Mouse (Mus musculus) thymus, adult 2 months (tissue): ENCODE measurements around the gene Gm525. TPM values are rescaled to one million over a fixed set of nuclear protein-coding genes. Genes with fewer than 3 reads are reported as not detected.
A peak's percentile ranks its signal among the peaks of the same experiment; 100 is the strongest.

Source experiments
- DNase-seq: peaks from one replicate; pipeline ENCODE4 v3.0.0; 2021
- H3K27ac ChIP-seq: fragments of 200-500 bp; 2 replicates; pipeline ENCODE4 v1.5.1; 2012; ENCODE audit warnings: low read length, control low read depth; ENCODE audit not compliant: control insufficient read depth, insufficient read depth
- H3K27me3 ChIP-seq: fragments of 200-500 bp; 2 replicates; pipeline ENCODE4 v1.6.1; 2012; ENCODE audit warnings: mild to moderate bottlenecking, low read length, moderate library complexity, mixed read lengths; ENCODE audit not compliant: control insufficient read depth, insufficient read depth
- H3K36me3 ChIP-seq: fragments of 200-500 bp; 2 replicates; pipeline ENCODE4 v1.6.1; 2012; ENCODE audit warnings: mild to moderate bottlenecking, low read length, moderate library complexity; ENCODE audit not compliant: control insufficient read depth, insufficient read depth
- H3K4me1 ChIP-seq: fragments of 200-500 bp; replicated peaks from 2 replicates; pipeline ENCODE4 v1.6.1; 2012; ENCODE audit warnings: low read length; ENCODE audit not compliant: control insufficient read depth, insufficient read depth
- H3K4me3 ChIP-seq: fragments of 200-500 bp; 2 replicates; pipeline ENCODE4 v1.5.1; 2012; ENCODE audit warnings: mild to moderate bottlenecking, low read length, control low read depth, moderate library complexity; ENCODE audit not compliant: control insufficient read depth, insufficient read depth
- CTCF ChIP-seq: fragments of 200-500 bp; IDR thresholded peaks from 2 replicates; pipeline ENCODE4 v1.5.1; 2012; ENCODE audit warnings: mild to moderate bottlenecking, control low read depth, low read length, moderate library complexity, borderline replicate concordance; ENCODE audit not compliant: control insufficient read depth, poor library complexity, insufficient read depth; ENCODE audit errors: extremely low read depth
- POLR2A ChIP-seq: fragments of 200-500 bp; IDR thresholded peaks from 2 replicates; pipeline ENCODE4 v1.6.1; 2012; ENCODE audit warnings: mild to moderate bottlenecking, low read length, control low read depth, moderate library complexity; ENCODE audit not compliant: control insufficient read depth, poor library complexity, insufficient read depth; ENCODE audit errors: extremely low read depth
- WGBS: fragments of 180-500 bp; shearing (Covaris S2); methylation state at CpG from one replicate; pipeline ENCODE4 v1.1.7; 2018; 5-methylcytosine and 5-hydroxymethylcytosine counted together
- polyA plus RNA-seq: library from polyadenylated mRNA; depleted of rRNA; stranded (reverse); fragments of >200 nt; gene quantifications from 2 replicates; pipeline ENCODE4 v1.2.3, GENCODE M21; 2012

Gm525 gene
- polyA plus RNA-seq, 1 experiment: 35.9 TPM

GRCm38 (mm10) chr11:89059919-89060422 is 13.7 kb upstream of the Gm525 start:
- TF ChIP-seq CTCF (0 out of 2 replicates have a peak, but pooled peaks have one; percentile 38), POLR2A (no peak)
- Histone ChIP-seq H3K4me3 (peak overlapping the region; percentile 89), H3K27me3 (no peaks in the 10 kb centered on the region), H3K4me1 (peaks cover 9% of the 10 kb centered on the region), H3K27ac (peak overlapping the region; percentile 87), H3K36me3 (peaks cover 17% of the 10 kb centered on the region)
- WGBS: under 1% methylated on average over 33 of the region's 33 CpGs
- DNase-seq: peak; percentile 75

GRCm38 (mm10) chr11:89060423-89061089 is 13.1 kb upstream of the Gm525 start:
- WGBS: under 1% methylated on average over 63 of the region's 63 CpGs
- peak overlapping the region; percentile 87 for H3K27ac ChIP-seq

GRCm38 (mm10) chr11:89061362-89061761 is 12.3 kb upstream of the Gm525 start:
- no peak overlapping the region for H3K4me3 ChIP-seq
- DNase-seq: no peak
- TF ChIP-seq CTCF (no peak), POLR2A (no peak)
- peaks cover 10% of the 10 kb centered on the region for H3K4me1 ChIP-seq
- H3K27ac ChIP-seq: no peak overlapping the region
- WGBS: 31% methylated on average over 7 of the region's 7 CpGs
- no peaks in the 10 kb centered on the region for H3K27me3 ChIP-seq
- peaks cover 8% of the 10 kb centered on the region for H3K36me3 ChIP-seq

More at GRCm38 (mm10) chr11:89060423-89061089, 13.1 kb upstream of the Gm525 start:
- peak; percentile 96 for DNase-seq
- Histone ChIP-seq H3K4me3 (peak overlapping the region; percentile 89), H3K4me1 (peaks cover 7% of the 10 kb centered on the region), H3K36me3 (peaks cover 11% of the 10 kb centered on the region), H3K27me3 (no peaks in the 10 kb centered on the region)
- TF ChIP-seq CTCF (peak; percentile 43; the same call in 1 of the 2 replicates), POLR2A (peak; percentile 92)

- no peak overlapping the region for H3K4me3 ChIP-seq
- TF ChIP-seq POLR2A: no peak
- TF ChIP-seq CTCF: no peak
- DNase-seq: no peak
- H3K36me3 ChIP-seq: peaks cover 3% of the 10 kb centered on the region; the same call in 1 of the 2 replicates
- peaks cover 15% of the 10 kb centered on the region for H3K4me1 ChIP-seq
- no peak overlapping the region for H3K27ac ChIP-seq
- WGBS: 67% methylated on average over 6 of the region's 6 CpGs
- no peaks in the 10 kb centered on the region for H3K27me3 ChIP-seq
Measured at GRCm38 (mm10) chr11:89064312-89064711, 9.3 kb upstream of the Gm525 start.

GRCm38 (mm10) chr11:89065297-89065696 is 8.3 kb upstream of the Gm525 start:
- Histone ChIP-seq H3K27ac (peak overlapping the region; percentile 91; the same call in 1 of the 2 replicates), H3K36me3 (peaks cover 3% of the 10 kb centered on the region; the same call in 1 of the 2 replicates), H3K4me1 (peaks cover 20% of the 10 kb centered on the region), H3K4me3 (no peak overlapping the region), H3K27me3 (no peaks in the 10 kb centered on the region)
- WGBS: over 99% methylated on average over 3 of the region's 3 CpGs
- no peak for TF ChIP-seq CTCF
- no peak for TF ChIP-seq POLR2A
- DNase-seq: no peak

- TF ChIP-seq CTCF (no peak), POLR2A (peak; percentile 31; the same call in 1 of the 2 replicates)
- Histone ChIP-seq H3K4me1 (peaks cover 23% of the 10 kb centered on the region), H3K36me3 (peaks cover 3% of the 10 kb centered on the region; the same call in 1 of the 2 replicates), H3K27me3 (no peaks in the 10 kb centered on the region), H3K27ac (peak overlapping the region; percentile 91), H3K4me3 (peak overlapping the region; percentile 80)
- no peak for DNase-seq
- WGBS: 4% methylated on average over 6 of the region's 6 CpGs
Measured at GRCm38 (mm10) chr11:89066126-89066525, 7.5 kb upstream of the Gm525 start.
